Mouse (Mus musculus) limb, embryonic 10.5 days (tissue): Measurements from ENCODE around the gene Btk. TPM values are rescaled to one million over a fixed set of nuclear protein-coding genes. Genes with fewer than 3 reads are reported as not detected.
"Not testable (repeated sequence)": the region's sequence is repeated elsewhere in the genome, so short reads cannot be mapped to it uniquely, and the experiment has no call there.

Source experiments
- DNase-seq: peaks from one replicate; pipeline ENCODE4 v3.0.0-alpha.2; 2017; ENCODE audit warnings: low spot score
- H3K27ac ChIP-seq: fragments of 300-500 bp; sonication (generic); 2 replicates; pipeline ENCODE4 v1.5.1; 2016; ENCODE audit warnings: mild to moderate bottlenecking
- H3K27me3 ChIP-seq: fragments of 300-500 bp; sonication (generic); 2 replicates; pipeline ENCODE4 v1.6.1; 2016; ENCODE audit warnings: low read depth, mild to moderate bottlenecking; ENCODE audit not compliant: poor library complexity, severe bottlenecking
- H3K36me3 ChIP-seq: fragments of 300-500 bp; sonication (generic); 2 replicates; pipeline ENCODE4 v1.6.1; 2016; ENCODE audit warnings: mild to moderate bottlenecking, moderate library complexity
- H3K4me1 ChIP-seq: fragments of 300-500 bp; sonication (generic); 2 replicates; pipeline ENCODE4 v1.6.1; 2016
- H3K4me3 ChIP-seq: fragments of 300-500 bp; sonication (generic); 2 replicates; pipeline ENCODE4 v1.5.1; 2016; ENCODE audit warnings: mild to moderate bottlenecking, moderate library complexity
- H3K9me3 ChIP-seq: fragments of 300-500 bp; sonication (generic); replicated peaks from 2 replicates; pipeline ENCODE4 v1.6.1; 2016; ENCODE audit warnings: mild to moderate bottlenecking
- WGBS: fragments of 180-500 bp; shearing (Covaris S2); methylation state at CpG from one replicate; pipeline ENCODE4 v1.1.7; 2016; 5-methylcytosine and 5-hydroxymethylcytosine counted together
- polyA plus RNA-seq: library from polyadenylated mRNA; unstranded; fragments of >200 nt; fragmentation: Nextera tagmentation; extraction: Ambion mirVana; gene quantifications from 2 replicates; pipeline ENCODE4 v1.2.1, GENCODE M21; 2016

Gene Btk
- polyA plus RNA-seq, 1 experiment from 2014 or later: 0.70 TPM

GRCm38 (mm10) chrX:134564326-134564725, 19.0 kb downstream of the Btk start:
- 92% methylated on average over 4 of the region's 4 CpGs for WGBS
- Histone ChIP-seq H3K4me1 (no peaks in the 10 kb centered on the region), H3K27ac (no peak overlapping the region), H3K9me3 (no peaks in the 10 kb centered on the region), H3K4me3 (no peak overlapping the region), H3K36me3 (no peaks in the 10 kb centered on the region), H3K27me3 (peaks cover 58% of the 10 kb centered on the region)
- DNase-seq: no peak

DNA sequence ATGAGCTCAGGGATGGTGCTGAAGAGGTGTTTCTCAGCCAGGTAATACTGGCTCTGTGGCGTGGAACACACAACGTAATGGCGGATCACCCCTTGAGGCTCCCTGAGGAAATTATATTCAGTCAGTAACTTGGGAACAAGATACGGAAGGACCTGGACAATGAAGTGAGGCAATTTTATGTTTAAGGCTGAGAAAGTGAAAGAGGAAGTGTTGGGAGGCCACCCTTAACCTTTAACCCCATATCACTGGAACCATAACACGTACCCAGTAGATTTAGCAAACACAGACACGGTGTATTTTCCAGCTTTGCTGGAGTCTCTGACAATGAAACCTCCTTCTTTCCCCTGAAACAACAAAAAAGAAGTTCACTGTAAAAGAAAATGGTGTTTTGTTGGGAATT, 28.9 kb downstream of the Btk start:
- 74% methylated on average over 6 of the region's 6 CpGs for WGBS
- DNase-seq: no peak
- H3K27me3 ChIP-seq: 0 out of 2 replicates have a peak, but pooled peaks cover 12% of the 10 kb centered on the region
- no peak overlapping the region for H3K4me3 ChIP-seq
- no peaks in the 10 kb centered on the region for H3K36me3 ChIP-seq
- H3K9me3 ChIP-seq: no peaks in the 10 kb centered on the region
- H3K4me1 ChIP-seq: no peaks in the 10 kb centered on the region
- no peak overlapping the region for H3K27ac ChIP-seq

GRCm38 (mm10) chrX:134553326-134553725, 30.0 kb downstream of the Btk start:
- Histone ChIP-seq H3K27me3 (0 out of 2 replicates have a peak, but pooled peaks cover 9% of the 10 kb centered on the region), H3K27ac (no peak overlapping the region), H3K9me3 (no peaks in the 10 kb centered on the region), H3K36me3 (no peaks in the 10 kb centered on the region), H3K4me3 (no peak overlapping the region), H3K4me1 (no peaks in the 10 kb centered on the region)
- 87% methylated on average over 4 of the region's 4 CpGs for WGBS
- DNase-seq: no peak

- Histone ChIP-seq H3K4me3 (no peak overlapping the region), H3K9me3 (no peaks in the 10 kb centered on the region), H3K4me1 (no peaks in the 10 kb centered on the region), H3K27ac (no peak overlapping the region), H3K27me3 (peaks cover 10% of the 10 kb centered on the region; the same call in 1 of the 2 replicates), H3K36me3 (no peaks in the 10 kb centered on the region)
- no peak for DNase-seq
- 15% methylated on average over 5 of the region's 5 CpGs for WGBS
Measured at GRCm38 (mm10) chrX:134550903-134551302, 32.5 kb downstream of the Btk start.

GRCm38 (mm10) chrX:134547330-134547729, 36.0 kb downstream of the Btk start:
- Histone ChIP-seq H3K9me3 (no peaks in the 10 kb centered on the region), H3K4me3 (no peak overlapping the region), H3K4me1 (no peaks in the 10 kb centered on the region), H3K27me3 (peaks cover 20% of the 10 kb centered on the region; the same call in 1 of the 2 replicates), H3K27ac (no peak overlapping the region), H3K36me3 (no peaks in the 10 kb centered on the region)
- WGBS: 81% methylated on average over 4 of the region's 4 CpGs
- DNase-seq: no peak

- no peaks in the 10 kb centered on the region for H3K9me3 ChIP-seq
- peaks cover 29% of the 10 kb centered on the region for H3K27me3 ChIP-seq
- H3K4me1 ChIP-seq: no peaks in the 10 kb centered on the region
- H3K4me3 ChIP-seq: peak overlapping the region; percentile 63
- DNase-seq: no peak
- 14% methylated on average over 6 of the region's 6 CpGs for WGBS
- H3K27ac ChIP-seq: peak overlapping the region; percentile 91
- 0 out of 2 replicates have a peak, but pooled peaks cover 6% of the 10 kb centered on the region for H3K36me3 ChIP-seq
Measured at GRCm38 (mm10) chrX:134541955-134542308, 41.4 kb downstream of the Btk start.

DNA sequence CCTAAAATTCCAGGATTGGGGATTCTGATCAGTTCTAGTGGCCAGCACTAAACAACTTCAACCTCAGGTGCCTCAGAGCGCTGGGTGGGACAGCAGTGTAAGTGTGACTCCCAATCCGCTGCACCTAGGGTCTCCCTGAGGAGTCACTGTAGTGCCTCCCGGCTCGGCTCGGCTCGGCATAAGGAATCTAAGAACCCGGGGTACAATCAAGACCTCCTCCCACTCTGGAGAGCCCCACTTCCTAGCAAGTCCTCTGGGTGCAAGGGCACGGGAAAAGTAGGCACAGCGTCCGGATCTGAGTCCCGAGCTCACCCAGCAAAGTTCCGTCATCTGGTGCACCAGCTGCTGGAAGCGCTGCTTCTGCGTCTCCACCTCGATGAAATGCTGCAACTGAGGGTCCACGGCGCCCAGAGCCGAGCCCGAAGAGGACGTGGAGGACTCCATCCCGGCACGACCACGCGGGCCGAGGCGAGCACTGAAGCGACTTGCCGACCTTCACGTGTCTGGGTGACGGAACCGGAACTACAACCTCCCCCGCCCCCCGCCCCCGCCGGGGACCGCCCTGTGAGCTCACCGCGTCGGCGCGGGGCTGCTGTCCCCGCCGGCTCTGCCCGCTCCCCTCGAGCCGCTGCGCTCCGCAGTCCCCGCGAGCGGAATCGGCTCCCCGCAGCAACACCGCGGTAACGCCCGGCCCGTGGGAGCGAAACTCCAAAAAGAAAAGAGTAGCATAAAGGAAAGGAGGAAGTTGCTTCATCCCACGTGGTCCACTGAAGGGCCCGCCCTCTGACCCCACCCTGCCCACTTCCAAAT, 42.0 kb downstream of the Btk start, which contains the start of gene Timm8a1:
Gene Timm8a1, minus strand, starts transcription at position 721 of the 810 bp plus-strand sequence.
- H3K27me3 ChIP-seq: peaks cover 26% of the 10 kb centered on the region
- H3K4me3 ChIP-seq: peak within 1 kb of the TSS; percentile 63
- 14% methylated on average over 55 of the region's 61 CpGs for WGBS
- peak; percentile 76 for DNase-seq
- H3K4me1 ChIP-seq: no peaks in the 10 kb centered on the region
- 0 out of 2 replicates have a peak, but pooled peaks cover 11% of the 10 kb centered on the region for H3K36me3 ChIP-seq
- H3K27ac ChIP-seq: peak within 1 kb of the TSS; percentile 91
- H3K9me3 ChIP-seq: no peaks in the 10 kb centered on the region

DNA sequence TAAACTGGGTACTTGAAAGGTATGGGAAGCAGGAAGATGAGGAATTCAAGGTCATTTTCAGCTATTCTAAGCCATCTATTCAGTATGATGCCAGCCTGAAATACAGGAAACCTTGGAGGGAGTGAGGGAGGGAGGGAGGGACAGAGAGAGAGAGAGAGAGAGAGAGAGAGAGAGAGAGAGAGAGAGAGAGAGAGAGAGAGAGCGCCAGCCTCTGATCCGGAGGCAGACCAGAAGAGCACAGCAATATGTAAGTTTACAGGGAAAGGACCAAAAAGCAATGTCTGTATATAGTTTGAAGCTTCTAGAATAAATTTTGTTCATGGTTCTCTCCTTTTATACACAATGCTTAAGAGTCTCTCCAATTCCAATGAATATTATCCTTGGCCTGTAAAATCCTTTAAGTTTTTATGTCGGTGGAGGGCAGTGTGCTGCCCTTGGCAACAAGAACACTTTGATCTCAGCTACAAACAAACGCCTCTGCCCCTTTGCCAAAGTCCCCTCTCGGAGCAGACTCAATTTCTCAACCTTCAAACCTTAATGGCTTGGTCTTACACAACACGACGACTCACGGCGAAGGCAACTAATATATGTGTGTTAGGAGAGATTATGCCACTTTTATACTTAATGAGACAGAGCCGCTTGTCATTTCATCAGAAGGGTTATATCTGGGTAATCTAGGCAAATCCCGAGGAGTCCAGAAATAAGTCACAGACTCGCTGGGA, 42.8 kb downstream of the Btk start:
- no peaks in the 10 kb centered on the region for H3K9me3 ChIP-seq
- 27% methylated on average over 12 of the region's 12 CpGs for WGBS
- peak overlapping the region; percentile 91 for H3K27ac ChIP-seq
- peaks cover 23% of the 10 kb centered on the region for H3K27me3 ChIP-seq
- H3K36me3 ChIP-seq: peaks cover 18% of the 10 kb centered on the region
- H3K4me3 ChIP-seq: peak overlapping the region; percentile 63
- H3K4me1 ChIP-seq: no peaks in the 10 kb centered on the region
- peak; percentile 31 for DNase-seq

GRCm38 (mm10) chrX:134539795-134540194, 43.6 kb downstream of the Btk start:
- H3K4me1 ChIP-seq, H3K27ac ChIP-seq, DNase-seq, H3K9me3 ChIP-seq: not testable (repeated sequence)
- Histone ChIP-seq H3K4me3 (peak overlapping the region; percentile 63; the same call in 1 of the 2 replicates), H3K27me3 (peaks cover 17% of the 10 kb centered on the region), H3K36me3 (peaks cover 23% of the 10 kb centered on the region)
- 81% methylated on average over 10 of the region's 10 CpGs for WGBS

DNA sequence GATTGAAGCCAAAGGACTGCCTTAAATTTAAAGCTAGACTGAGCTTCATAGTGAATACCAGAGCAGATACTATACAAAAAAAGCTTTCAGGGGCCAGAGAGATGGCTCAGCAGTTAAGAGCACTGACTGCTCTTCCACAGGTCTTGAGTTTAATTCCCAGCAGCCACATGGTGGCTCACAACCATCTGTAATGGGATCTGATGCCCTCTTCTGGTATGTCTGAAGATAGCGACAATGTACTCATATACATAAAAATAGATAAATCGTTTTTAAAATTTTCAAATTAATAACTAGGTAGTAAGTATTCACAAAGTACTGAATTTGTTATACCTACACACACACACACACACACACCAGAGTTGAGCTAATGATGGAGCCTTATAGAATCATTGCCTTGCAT, 50.0 kb downstream of the Btk start:
- 80% methylated on average over 2 of the region's 2 CpGs for WGBS
- no peaks in the 10 kb centered on the region for H3K9me3 ChIP-seq
- H3K36me3 ChIP-seq: peaks cover 18% of the 10 kb centered on the region
- H3K27ac ChIP-seq: no peak overlapping the region
- 0 out of 2 replicates have a peak, but pooled peaks cover 4% of the 10 kb centered on the region for H3K27me3 ChIP-seq
- DNase-seq: no peak
- no peak overlapping the region for H3K4me3 ChIP-seq
- no peaks in the 10 kb centered on the region for H3K4me1 ChIP-seq

DNA sequence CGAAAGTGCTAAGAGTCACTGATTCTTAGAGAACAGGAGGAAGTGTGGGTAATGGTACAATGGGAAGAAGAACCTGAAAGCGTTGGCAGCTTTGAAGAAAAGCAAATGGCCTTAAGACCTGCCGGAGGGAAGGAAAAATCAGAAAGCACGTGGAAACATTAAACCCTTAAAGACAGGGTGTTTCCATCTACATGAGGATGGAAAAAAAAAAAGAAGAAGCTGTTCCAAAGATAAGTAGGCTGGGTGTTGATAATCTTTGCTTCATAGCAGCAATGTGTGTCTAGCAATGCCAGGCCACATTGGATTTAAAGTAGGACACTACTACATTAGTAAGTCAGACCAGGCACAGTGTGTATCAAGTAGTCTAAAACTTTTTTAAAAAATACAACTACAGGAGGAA, 58.1 kb downstream of the Btk start:
- Histone ChIP-seq H3K36me3 (no peaks in the 10 kb centered on the region), H3K27ac (no peak overlapping the region), H3K27me3 (0 out of 2 replicates have a peak, but pooled peaks cover 4% of the 10 kb centered on the region), H3K9me3 (no peaks in the 10 kb centered on the region), H3K4me3 (no peak overlapping the region), H3K4me1 (no peaks in the 10 kb centered on the region)
- 83% methylated on average over 4 of the region's 4 CpGs for WGBS
- no peak for DNase-seq

GRCm38 (mm10) chrX:134523772-134524171, 59.6 kb downstream of the Btk start:
- no peaks in the 10 kb centered on the region for H3K36me3 ChIP-seq
- H3K27me3 ChIP-seq: no peaks in the 10 kb centered on the region
- H3K9me3 ChIP-seq: no peaks in the 10 kb centered on the region
- no peak overlapping the region for H3K27ac ChIP-seq
- WGBS: 88% methylated on average over 4 of the region's 4 CpGs
- no peaks in the 10 kb centered on the region for H3K4me1 ChIP-seq
- no peak overlapping the region for H3K4me3 ChIP-seq
- no peak for DNase-seq

- Histone ChIP-seq H3K9me3 (no peaks in the 10 kb centered on the region), H3K36me3 (no peaks in the 10 kb centered on the region), H3K27me3 (peaks cover 9% of the 10 kb centered on the region; the same call in 1 of the 2 replicates), H3K4me3 (no peak overlapping the region), H3K4me1 (no peaks in the 10 kb centered on the region), H3K27ac (no peak overlapping the region)
- DNase-seq: no peak
- WGBS: 38% methylated on average over 2 of the region's 2 CpGs
Measured at GRCm38 (mm10) chrX:134509473-134509872, 73.9 kb downstream of the Btk start.
